Mouse (Mus musculus): Measurements from ENCODE around the gene Rdh16f1. TPM values are rescaled to one million over a fixed set of nuclear protein-coding genes. Genes with fewer than 3 reads are reported as not detected.

The Rdh16f1 gene
- polyA plus RNA-seq, 1 experiment from 2014 or later: not detected

DNA sequence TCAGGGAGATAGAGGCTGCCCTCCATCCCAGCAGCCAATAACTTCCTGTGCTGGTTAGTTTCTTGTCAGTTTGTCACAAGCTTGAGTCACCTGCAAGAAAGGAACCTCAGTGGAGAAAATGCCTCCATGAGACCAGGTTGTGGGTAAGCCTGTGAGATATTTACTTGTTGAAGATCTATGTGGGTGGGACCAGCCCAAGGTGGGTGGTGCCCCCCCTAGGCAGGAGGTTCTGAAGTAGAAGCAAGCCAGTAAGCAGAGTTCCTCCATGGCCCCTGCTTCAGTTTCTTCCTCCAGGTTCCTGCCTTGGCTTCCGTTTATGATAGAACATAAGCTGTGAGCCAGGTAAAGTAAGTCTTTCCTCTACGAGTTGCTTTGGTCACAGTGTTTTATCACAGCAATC, 23.3 kb upstream of the Rdh16f1 start:
- H3K9me3 ChIP-seq (replicated peaks): no peaks in the 10 kb centered on the region
- 0 out of 2 replicates have a peak, but pooled peaks cover 3% of the 10 kb centered on the region for H3K27me3 ChIP-seq (replicated peaks)

GRCm38 (mm10) chr10:127736916-127737315, 22.7 kb upstream of the Rdh16f1 start:
- WGBS: 73% methylated on average over 4 of the region's 4 CpGs
- peaks cover 6% of the 10 kb centered on the region for H3K36me3 ChIP-seq
- no peak overlapping the region for H3K4me2 ChIP-seq
- H3K9ac ChIP-seq (replicated peaks): no peak overlapping the region
- 0 out of 2 replicates have a peak, but pooled peaks cover 3% of the 10 kb centered on the region for H3K27me3 ChIP-seq (replicated peaks)
- H3K4me3 ChIP-seq (replicated peaks): no peak overlapping the region
- H3K27ac ChIP-seq (replicated peaks): no peak overlapping the region
- no peaks in the 10 kb centered on the region for H3K9me3 ChIP-seq (replicated peaks)
- H3K4me1 ChIP-seq: peaks cover 13% of the 10 kb centered on the region
- no peak for ATAC-seq (ENCODE audit: low FRiP score)

More for the DNA sequence above, 23.3 kb upstream of the Rdh16f1 start:
- Histone ChIP-seq H3K9ac (replicated peaks) (no peak overlapping the region), H3K36me3 (no peaks in the 10 kb centered on the region), H3K4me1 (peaks cover 15% of the 10 kb centered on the region), H3K4me2 (no peak overlapping the region), H3K4me3 (replicated peaks) (no peak overlapping the region), H3K27ac (replicated peaks) (no peak overlapping the region)
- WGBS: 78% methylated on average over 2 of the region's 2 CpGs
- no peak for ATAC-seq (ENCODE audit: low FRiP score)

GRCm38 (mm10) chr10:127737552-127737951, 22.0 kb upstream of the Rdh16f1 start:
- WGBS: 27% methylated on average over 2 of the region's 2 CpGs
- H3K9me3 ChIP-seq (replicated peaks): no peaks in the 10 kb centered on the region

DNA sequence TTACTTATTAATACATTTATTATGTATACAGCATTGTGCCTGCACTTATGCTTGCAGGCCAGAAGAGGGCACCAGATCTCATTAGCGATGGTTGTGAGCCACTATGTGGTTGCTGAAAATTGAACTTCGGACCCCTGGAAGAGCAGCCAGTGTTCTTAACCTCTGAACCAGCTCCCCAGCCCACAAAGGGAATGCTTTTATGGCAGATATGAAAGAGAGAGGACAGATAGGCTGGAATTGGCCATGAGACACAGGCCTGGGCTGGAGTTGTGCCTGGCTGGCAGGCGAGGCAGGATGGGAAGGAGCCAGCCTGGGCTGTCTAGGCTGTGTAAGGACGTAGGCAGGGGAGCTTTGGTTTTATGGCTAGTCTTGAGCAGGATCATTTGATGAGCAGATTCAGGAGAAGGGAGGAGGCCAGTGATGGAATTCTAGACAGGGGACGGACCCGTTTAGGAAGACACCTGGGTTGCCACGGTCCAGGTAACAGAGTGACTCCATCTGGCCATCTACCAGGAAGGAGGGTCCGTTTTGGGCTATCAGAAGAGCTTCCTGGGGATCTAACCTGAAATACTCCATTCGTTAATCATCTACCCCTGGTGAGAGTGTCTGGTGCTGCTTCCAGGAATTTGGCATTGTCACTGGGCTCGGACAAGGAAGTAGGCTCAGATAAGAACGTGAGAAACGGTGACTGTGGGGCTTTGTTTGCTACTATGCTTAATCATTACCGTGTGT, 21.3 kb upstream of the Rdh16f1 start:
- Histone ChIP-seq H3K27ac (replicated peaks) (no peak overlapping the region), H3K4me1 (peaks cover 13% of the 10 kb centered on the region), H3K27me3 (replicated peaks) (0 out of 2 replicates have a peak, but pooled peaks cover 3% of the 10 kb centered on the region), H3K9ac (replicated peaks) (no peak overlapping the region), H3K36me3 (peaks cover 20% of the 10 kb centered on the region), H3K4me3 (replicated peaks) (no peak overlapping the region), H3K4me2 (peak overlapping the region; percentile 60; the same call in 1 of the 2 replicates), H3K9me3 (replicated peaks) (no peaks in the 10 kb centered on the region)
- 53% methylated on average over 13 of the region's 13 CpGs for WGBS
- no peak for ATAC-seq (ENCODE audit: low FRiP score)

More at GRCm38 (mm10) chr10:127737552-127737951, 22.0 kb upstream of the Rdh16f1 start:
- Histone ChIP-seq H3K4me3 (replicated peaks) (no peak overlapping the region), H3K36me3 (peaks cover 12% of the 10 kb centered on the region), H3K27ac (replicated peaks) (no peak overlapping the region), H3K27me3 (replicated peaks) (0 out of 2 replicates have a peak, but pooled peaks cover 3% of the 10 kb centered on the region), H3K4me2 (no peak overlapping the region), H3K4me1 (peaks cover 13% of the 10 kb centered on the region), H3K9ac (replicated peaks) (no peak overlapping the region)
- ATAC-seq (ENCODE audit: low FRiP score): no peak

GRCm38 (mm10) chr10:127739083-127739660, 20.4 kb upstream of the Rdh16f1 start, which contains the start of gene Zbtb39:
Zbtb39 (plus strand) TSS chr10:127739538.
- peak; percentile 85 for ATAC-seq (ENCODE audit: low FRiP score)
- Histone ChIP-seq H3K9ac (replicated peaks) (peak within 1 kb of the TSS; percentile 93), H3K4me3 (replicated peaks) (peak within 1 kb of the TSS; percentile 91), H3K4me1 (peaks cover 13% of the 10 kb centered on the region), H3K27ac (replicated peaks) (peak within 1 kb of the TSS; percentile 81), H3K36me3 (peaks cover 28% of the 10 kb centered on the region), H3K4me2 (peak within 1 kb of the TSS; percentile 60), H3K9me3 (replicated peaks) (no peaks in the 10 kb centered on the region), H3K27me3 (replicated peaks) (no peaks in the 10 kb centered on the region)
- WGBS: under 1% methylated on average over 59 of the region's 61 CpGs

- Histone ChIP-seq H3K9ac (replicated peaks) (peak overlapping the region; percentile 93), H3K4me2 (peak overlapping the region; percentile 60), H3K27me3 (replicated peaks) (no peaks in the 10 kb centered on the region), H3K27ac (replicated peaks) (peak overlapping the region; percentile 81), H3K9me3 (replicated peaks) (no peaks in the 10 kb centered on the region), H3K36me3 (peaks cover 33% of the 10 kb centered on the region), H3K4me1 (peaks cover 13% of the 10 kb centered on the region), H3K4me3 (replicated peaks) (peak overlapping the region; percentile 91)
- ATAC-seq (ENCODE audit: low FRiP score): peak; percentile 42
- WGBS: under 1% methylated on average over 46 of the region's 55 CpGs
These were observed 19.9 kb upstream of the Rdh16f1 start for GRCm38 (mm10) chr10:127739661-127740161.

- Histone ChIP-seq H3K36me3 (peaks cover 57% of the 10 kb centered on the region), H3K4me3 (replicated peaks) (no peak overlapping the region), H3K4me1 (peaks cover 21% of the 10 kb centered on the region), H3K27ac (replicated peaks) (no peak overlapping the region), H3K27me3 (replicated peaks) (no peaks in the 10 kb centered on the region), H3K9me3 (replicated peaks) (no peaks in the 10 kb centered on the region), H3K4me2 (no peak overlapping the region), H3K9ac (replicated peaks) (no peak overlapping the region)
- ATAC-seq (ENCODE audit: low FRiP score): no peak
- WGBS: 68% methylated on average over 5 of the region's 5 CpGs
These were observed 14.9 kb upstream of the Rdh16f1 start for GRCm38 (mm10) chr10:127744661-127745060.

- Histone ChIP-seq H3K4me3 (replicated peaks) (no peak overlapping the region), H3K9me3 (replicated peaks) (no peaks in the 10 kb centered on the region), H3K36me3 (peaks cover 57% of the 10 kb centered on the region), H3K27ac (replicated peaks) (no peak overlapping the region), H3K27me3 (replicated peaks) (no peaks in the 10 kb centered on the region), H3K4me2 (no peak overlapping the region), H3K9ac (replicated peaks) (no peak overlapping the region), H3K4me1 (peaks cover 16% of the 10 kb centered on the region)
- WGBS: 79% methylated on average over 5 of the region's 5 CpGs
- ATAC-seq (ENCODE audit: low FRiP score): no peak
These were observed 13.7 kb upstream of the Rdh16f1 start for GRCm38 (mm10) chr10:127745886-127746285.

DNA sequence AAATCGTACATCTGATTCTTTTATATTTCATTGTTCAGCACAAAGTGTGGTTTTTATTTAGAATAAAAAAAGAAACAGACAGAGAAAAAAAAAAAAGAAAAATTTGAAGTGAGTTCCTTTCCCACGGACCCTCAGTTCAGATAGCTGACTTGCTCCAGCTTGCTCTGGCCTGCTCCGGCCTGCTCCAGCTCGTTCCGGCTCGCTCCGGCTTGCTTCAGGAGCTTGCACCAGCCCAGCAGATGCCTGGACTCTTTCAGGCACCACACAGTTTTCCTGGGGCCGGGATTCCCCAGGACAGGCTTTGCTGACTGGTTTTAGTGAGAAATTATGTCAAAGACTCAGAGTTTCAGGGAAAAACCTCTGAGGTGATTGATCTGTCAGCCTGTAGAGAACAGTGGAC, 12.3 kb upstream of the Rdh16f1 start:
- H3K4me1 ChIP-seq: peaks cover 12% of the 10 kb centered on the region
- no peaks in the 10 kb centered on the region for H3K9me3 ChIP-seq (replicated peaks)
- no peak for ATAC-seq (ENCODE audit: low FRiP score)
- WGBS: 96% methylated on average over 8 of the region's 8 CpGs
- H3K4me3 ChIP-seq (replicated peaks): no peak overlapping the region
- peaks cover 48% of the 10 kb centered on the region for H3K36me3 ChIP-seq
- H3K27ac ChIP-seq (replicated peaks): no peak overlapping the region
- no peak overlapping the region for H3K9ac ChIP-seq (replicated peaks)
- no peaks in the 10 kb centered on the region for H3K27me3 ChIP-seq (replicated peaks)
- H3K4me2 ChIP-seq: no peak overlapping the region

- H3K9ac ChIP-seq (replicated peaks): no peak overlapping the region; the same call in 1 of the 2 replicates
- H3K9me3 ChIP-seq (replicated peaks): no peaks in the 10 kb centered on the region
- no peak for ATAC-seq (ENCODE audit: low FRiP score)
- 8% methylated on average over 8 of the region's 8 CpGs for WGBS
- H3K27ac ChIP-seq (replicated peaks): no peak overlapping the region
- H3K4me2 ChIP-seq: peak overlapping the region; percentile 46
- H3K4me3 ChIP-seq (replicated peaks): no peak overlapping the region
- peaks cover 12% of the 10 kb centered on the region for H3K4me1 ChIP-seq
- no peaks in the 10 kb centered on the region for H3K27me3 ChIP-seq (replicated peaks)
- peaks cover 30% of the 10 kb centered on the region for H3K36me3 ChIP-seq
These were observed 10.6 kb upstream of the Rdh16f1 start for GRCm38 (mm10) chr10:127748847-127749612.

GRCm38 (mm10) chr10:127750136-127750777, 9.3 kb upstream of the Rdh16f1 start:
- Histone ChIP-seq H3K9me3 (replicated peaks) (no peaks in the 10 kb centered on the region), H3K27me3 (replicated peaks) (no peaks in the 10 kb centered on the region), H3K27ac (replicated peaks) (peak overlapping the region; percentile 13; the same call in 1 of the 2 replicates), H3K4me2 (peak overlapping the region; percentile 46), H3K36me3 (peaks cover 19% of the 10 kb centered on the region), H3K4me3 (replicated peaks) (peak overlapping the region; percentile 21), H3K9ac (replicated peaks) (0 out of 2 replicates have a peak overlapping the region, but pooled peaks have one; percentile 24), H3K4me1 (peaks cover 12% of the 10 kb centered on the region)
- peak; percentile 21; the same call in 1 of the 2 replicates for ATAC-seq (ENCODE audit: low FRiP score)
- 58% methylated on average over 24 of the region's 24 CpGs for WGBS

All from neural tube, embryonic 15.5 days (tissue).